Mouse (Mus musculus): Measurements from ENCODE around the gene Ngp. TPM values are rescaled to one million over a fixed set of nuclear protein-coding genes. Genes with fewer than 3 reads are reported as not detected.

Gene Ngp
- total and polyA plus RNA-seq, 2 experiments: 0.37 TPM; not detected in 1

DNA sequence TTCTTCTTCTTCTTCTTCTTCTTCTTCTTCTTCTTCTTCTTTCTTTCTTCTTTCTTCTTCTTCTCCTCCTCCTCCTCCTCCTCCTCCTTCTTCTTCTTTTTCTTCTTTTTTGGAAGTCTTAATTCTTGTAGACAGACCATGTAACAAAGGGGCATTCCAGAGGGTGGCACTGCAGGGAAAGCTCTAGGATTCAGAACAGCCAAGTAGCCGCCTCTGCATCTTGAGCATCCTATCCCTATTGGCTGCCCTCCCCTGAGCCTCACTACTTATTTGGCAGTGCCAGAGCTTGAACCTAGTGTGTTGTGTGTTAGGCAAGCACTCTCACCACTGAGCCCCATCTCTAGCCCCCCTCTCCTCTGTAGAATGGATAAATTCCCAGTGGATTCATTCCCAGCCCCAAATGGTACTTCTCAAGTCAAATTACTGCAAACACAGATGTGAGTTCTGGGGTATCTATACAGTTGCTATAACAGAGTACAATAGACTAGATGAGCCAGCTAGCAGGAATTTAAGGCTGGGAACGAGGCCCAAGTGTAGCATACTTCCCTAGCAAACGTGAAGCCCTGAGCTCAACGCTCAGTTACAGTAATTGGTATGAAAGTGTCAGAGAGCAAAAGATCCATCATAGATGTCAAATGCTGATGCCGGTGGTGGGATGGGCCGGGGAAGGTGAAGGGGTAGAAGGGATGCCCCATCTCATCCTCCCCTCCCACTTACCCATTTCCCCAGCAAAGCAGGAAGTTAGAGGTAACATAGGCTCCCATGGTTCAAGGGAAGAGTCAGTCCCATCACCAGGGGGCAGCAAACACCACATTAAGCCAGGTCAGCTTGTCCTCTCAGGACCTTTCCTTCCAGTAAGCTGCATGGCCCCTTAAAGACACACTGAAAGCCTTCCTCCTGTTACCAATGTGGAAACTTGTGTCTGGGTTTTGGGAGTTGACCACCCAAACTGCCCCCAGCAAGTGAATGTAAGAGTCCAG is 8.3 kb upstream of the Ngp start:
- 40% methylated on average over 6 of the region's 6 CpGs for WGBS
- Histone ChIP-seq H3K4me3 (ENCODE audit: insufficient read depth, low read depth, low read length) (no peak overlapping the region), H3K9ac (ENCODE audit: low read depth, low read length) (no peak overlapping the region), H3K27ac (replicated peaks; ENCODE audit: insufficient read depth, low read depth, low read length) (no peak overlapping the region), H3K36me3 (ENCODE audit: control insufficient read depth, insufficient read depth, low read length) (no peaks in the 10 kb centered on the region), H3K4me1 (ENCODE audit: control insufficient read depth, insufficient read depth, low read length) (peaks cover 5% of the 10 kb centered on the region), H3K79me2 (ENCODE audit: control insufficient read depth, insufficient read depth, low read length) (peaks cover 12% of the 10 kb centered on the region; the same call in 1 of the 2 replicates), H3K27me3 (ENCODE audit: control insufficient read depth, insufficient read depth, low read length) (no peaks in the 10 kb centered on the region)
- TF ChIP-seq POLR2A (IDR thresholded peaks at IDR 0.05; ENCODE audit: extremely low read depth, insufficient read depth, low read length): no peak
- peak; percentile 76 for TF ChIP-seq CTCF (IDR thresholded peaks at IDR 0.05; ENCODE audit: low read depth, low read length)
- peak; percentile 66 for DNase-seq (ENCODE audit: extremely low read depth, low read depth, low spot score)

DNA sequence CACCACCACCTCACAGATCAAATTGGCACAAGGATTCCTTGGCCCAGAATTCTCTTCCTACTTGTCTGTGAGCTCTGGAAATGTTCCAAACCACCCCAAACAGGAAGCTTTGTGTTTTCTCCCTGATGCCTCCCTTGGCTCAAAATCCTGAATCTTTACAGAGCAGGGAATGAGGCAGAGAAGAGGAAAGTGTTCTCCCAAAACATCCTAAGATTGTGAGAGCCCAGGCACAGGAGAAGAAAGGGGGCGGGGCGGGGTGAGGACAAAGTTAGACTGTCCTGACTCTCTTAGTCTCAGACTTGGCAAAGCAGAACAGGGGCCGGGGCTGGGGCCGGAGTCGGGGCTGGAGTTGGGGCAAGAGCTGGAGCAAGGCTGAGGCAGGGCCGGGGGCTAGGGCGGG is 6.6 kb upstream of the Ngp start:
- Histone ChIP-seq H3K9ac (ENCODE audit: low read depth, low read length) (no peak overlapping the region), H3K36me3 (ENCODE audit: control insufficient read depth, insufficient read depth, low read length) (no peaks in the 10 kb centered on the region), H3K4me3 (ENCODE audit: insufficient read depth, low read depth, low read length) (no peak overlapping the region), H3K27ac (replicated peaks; ENCODE audit: insufficient read depth, low read depth, low read length) (no peak overlapping the region), H3K27me3 (ENCODE audit: control insufficient read depth, insufficient read depth, low read length) (no peaks in the 10 kb centered on the region), H3K79me2 (ENCODE audit: control insufficient read depth, insufficient read depth, low read length) (peaks cover under 1% of the 10 kb centered on the region; the same call in 1 of the 2 replicates), H3K4me1 (ENCODE audit: control insufficient read depth, insufficient read depth, low read length) (no peaks in the 10 kb centered on the region)
- 84% methylated on average over 7 of the region's 7 CpGs for WGBS
- TF ChIP-seq CTCF (IDR thresholded peaks at IDR 0.05; ENCODE audit: low read depth, low read length) (no peak), POLR2A (IDR thresholded peaks at IDR 0.05; ENCODE audit: extremely low read depth, insufficient read depth, low read length) (no peak)
- no peak for DNase-seq (ENCODE audit: extremely low read depth, low read depth, low spot score)

DNA sequence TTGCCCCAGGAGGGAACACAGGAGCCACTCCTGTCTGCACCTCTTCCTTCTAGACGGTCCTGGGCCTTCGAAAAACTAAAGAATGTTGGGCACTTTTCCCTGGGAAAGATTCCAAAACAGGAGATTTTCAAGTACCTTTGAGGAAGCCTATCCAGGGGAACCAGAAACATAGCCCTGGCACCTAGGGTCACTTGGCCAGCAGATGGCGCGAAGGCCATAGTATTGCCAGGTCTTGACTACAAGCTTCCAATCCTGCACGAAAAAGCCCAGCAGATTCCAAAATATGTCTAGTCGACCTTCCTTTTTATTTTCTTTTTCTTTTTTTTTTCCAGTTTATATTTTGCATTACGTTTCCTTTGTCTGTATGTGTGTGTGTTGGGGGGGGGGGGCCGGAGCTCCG is 5.8 kb upstream of the Ngp start:
- no peak for DNase-seq (ENCODE audit: extremely low read depth, low read depth, low spot score)

DNA sequence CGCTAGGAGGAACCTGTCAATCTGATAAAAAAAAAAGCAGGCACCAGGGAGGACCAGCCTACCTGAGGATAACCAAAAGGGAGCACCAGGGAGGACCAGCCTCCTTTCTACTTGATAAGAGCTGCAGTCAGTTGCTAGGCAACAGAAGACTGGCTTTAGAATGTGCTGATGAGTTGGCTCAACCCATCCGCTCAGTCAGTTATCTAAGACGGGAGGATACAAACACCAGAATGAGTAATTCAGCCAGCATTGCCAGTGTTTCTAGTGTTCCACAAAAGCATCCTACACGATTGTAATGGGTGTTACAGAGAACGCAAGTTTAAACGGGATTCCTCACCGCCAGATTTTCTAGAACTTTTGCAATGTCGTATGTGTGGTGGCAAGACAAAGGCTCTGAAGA is 11.7 kb downstream of the Ngp start:
- no peak overlapping the region for H3K4me3 ChIP-seq (ENCODE audit: insufficient read depth, low read depth, low read length)
- no peak for DNase-seq (ENCODE audit: extremely low read depth, low read depth, low spot score)
- H3K27me3 ChIP-seq (ENCODE audit: control insufficient read depth, insufficient read depth, low read length): no peaks in the 10 kb centered on the region
- no peaks in the 10 kb centered on the region for H3K79me2 ChIP-seq (ENCODE audit: control insufficient read depth, insufficient read depth, low read length)
- WGBS: 86% methylated on average over 8 of the region's 8 CpGs
- TF ChIP-seq POLR2A (IDR thresholded peaks at IDR 0.05; ENCODE audit: extremely low read depth, insufficient read depth, low read length): no peak
- no peak for TF ChIP-seq CTCF (IDR thresholded peaks at IDR 0.05; ENCODE audit: low read depth, low read length)
- no peaks in the 10 kb centered on the region for H3K4me1 ChIP-seq (ENCODE audit: control insufficient read depth, insufficient read depth, low read length)
- no peak overlapping the region for H3K27ac ChIP-seq (replicated peaks; ENCODE audit: insufficient read depth, low read depth, low read length)
- H3K9ac ChIP-seq (ENCODE audit: low read depth, low read length): no peak overlapping the region
- peaks cover 3% of the 10 kb centered on the region; the same call in 1 of the 2 replicates for H3K36me3 ChIP-seq (ENCODE audit: control insufficient read depth, insufficient read depth, low read length)

More for the DNA sequence above, 5.8 kb upstream of the Ngp start:
- H3K4me3 ChIP-seq (ENCODE audit: insufficient read depth, low read depth, low read length): no peak overlapping the region
- H3K9ac ChIP-seq (ENCODE audit: low read depth, low read length): no peak overlapping the region
- no peaks in the 10 kb centered on the region for H3K36me3 ChIP-seq (ENCODE audit: control insufficient read depth, insufficient read depth, low read length)
- H3K27me3 ChIP-seq (ENCODE audit: control insufficient read depth, insufficient read depth, low read length): no peaks in the 10 kb centered on the region
- no peaks in the 10 kb centered on the region for H3K4me1 ChIP-seq (ENCODE audit: control insufficient read depth, insufficient read depth, low read length)
- no peaks in the 10 kb centered on the region for H3K79me2 ChIP-seq (ENCODE audit: control insufficient read depth, insufficient read depth, low read length)
- 62% methylated on average over 9 of the region's 9 CpGs for WGBS
- H3K27ac ChIP-seq (replicated peaks; ENCODE audit: insufficient read depth, low read depth, low read length): no peak overlapping the region
- TF ChIP-seq POLR2A (IDR thresholded peaks at IDR 0.05; ENCODE audit: extremely low read depth, insufficient read depth, low read length) (no peak), CTCF (IDR thresholded peaks at IDR 0.05; ENCODE audit: low read depth, low read length) (peak; percentile 48)

DNA sequence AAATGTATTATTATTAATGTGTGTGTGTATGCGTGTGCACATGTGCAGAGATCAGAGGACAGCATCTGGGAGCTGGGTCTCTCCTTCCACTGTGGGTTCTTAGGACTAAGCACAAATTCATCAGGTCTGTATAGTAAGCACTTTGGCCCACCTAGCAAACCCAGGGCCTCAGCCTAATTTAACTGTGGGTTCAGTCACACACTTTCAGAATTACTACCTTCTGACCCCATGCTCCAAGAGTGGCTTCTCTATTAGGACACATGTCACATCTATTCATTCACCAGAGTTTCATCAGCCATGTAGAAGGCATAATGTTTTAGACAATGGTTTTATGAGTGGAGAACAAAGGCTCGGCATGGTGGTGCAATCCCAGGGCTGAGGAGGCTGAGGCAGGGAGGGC is 13.5 kb downstream of the Ngp start:
- TF ChIP-seq POLR2A (IDR thresholded peaks at IDR 0.05; ENCODE audit: extremely low read depth, insufficient read depth, low read length) (no peak), CTCF (IDR thresholded peaks at IDR 0.05; ENCODE audit: low read depth, low read length) (no peak)
- Histone ChIP-seq H3K9ac (ENCODE audit: low read depth, low read length) (no peak overlapping the region), H3K79me2 (ENCODE audit: control insufficient read depth, insufficient read depth, low read length) (no peaks in the 10 kb centered on the region), H3K27me3 (ENCODE audit: control insufficient read depth, insufficient read depth, low read length) (no peaks in the 10 kb centered on the region), H3K27ac (replicated peaks; ENCODE audit: insufficient read depth, low read depth, low read length) (no peak overlapping the region), H3K4me3 (ENCODE audit: insufficient read depth, low read depth, low read length) (no peak overlapping the region), H3K4me1 (ENCODE audit: control insufficient read depth, insufficient read depth, low read length) (no peaks in the 10 kb centered on the region), H3K36me3 (ENCODE audit: control insufficient read depth, insufficient read depth, low read length) (peaks cover 3% of the 10 kb centered on the region; the same call in 1 of the 2 replicates)
- no peak for DNase-seq (ENCODE audit: extremely low read depth, low read depth, low spot score)
- WGBS: 97% methylated on average over 2 of the region's 2 CpGs

DNA sequence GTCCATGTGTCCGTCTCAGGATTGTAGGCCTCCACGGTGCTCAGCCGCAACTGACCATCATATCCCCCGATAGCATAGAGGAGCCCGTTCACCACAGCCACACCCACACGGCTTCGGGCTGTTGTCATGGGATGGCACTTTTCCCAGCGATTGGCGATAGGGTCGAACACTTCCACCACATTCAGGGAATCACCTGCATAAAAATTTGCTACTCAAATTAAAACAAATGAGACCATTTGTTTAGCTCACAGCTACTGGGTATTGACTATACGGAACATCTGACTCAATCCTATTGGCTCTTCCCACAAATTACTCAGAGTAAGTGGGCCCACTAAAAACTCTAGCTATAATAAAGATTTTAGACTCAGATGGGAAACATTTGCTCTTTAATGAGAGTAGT is 16.5 kb downstream of the Ngp start:
- 97% methylated on average over 11 of the region's 11 CpGs for WGBS
- Histone ChIP-seq H3K27me3 (ENCODE audit: control insufficient read depth, insufficient read depth, low read length) (no peaks in the 10 kb centered on the region), H3K9ac (ENCODE audit: low read depth, low read length) (no peak overlapping the region), H3K79me2 (ENCODE audit: control insufficient read depth, insufficient read depth, low read length) (no peaks in the 10 kb centered on the region), H3K36me3 (ENCODE audit: control insufficient read depth, insufficient read depth, low read length) (peaks cover 3% of the 10 kb centered on the region; the same call in 1 of the 2 replicates), H3K4me1 (ENCODE audit: control insufficient read depth, insufficient read depth, low read length) (no peaks in the 10 kb centered on the region), H3K4me3 (ENCODE audit: insufficient read depth, low read depth, low read length) (no peak overlapping the region), H3K27ac (replicated peaks; ENCODE audit: insufficient read depth, low read depth, low read length) (no peak overlapping the region)
- TF ChIP-seq CTCF (IDR thresholded peaks at IDR 0.05; ENCODE audit: low read depth, low read length) (no peak), POLR2A (IDR thresholded peaks at IDR 0.05; ENCODE audit: extremely low read depth, insufficient read depth, low read length) (no peak)
- DNase-seq (ENCODE audit: extremely low read depth, low read depth, low spot score): no peak
